Mouse (Mus musculus): ENCODE data around the gene Mill1. TPM values are rescaled to one million over a fixed set of nuclear protein-coding genes. Genes with fewer than 3 reads are reported as not detected.

The Mill1 gene
- polyA plus RNA-seq, 1 experiment from 2014 or later = not detected

Other genes starting within 250 kb of the Mill1 start
- not detected in 2 replicates for gene Ceacam13, start 235.5 kb upstream of the Mill1 start, polyA plus RNA-seq (2015; fragmentation: Nextera tagmentation; extraction: Ambion mirVana)
- gene Ceacam12, start 179.4 kb upstream of the Mill1 start, polyA plus RNA-seq (2015; fragmentation: Nextera tagmentation; extraction: Ambion mirVana) = not detected in 2 replicates
- not detected in 2 replicates for gene Igfl3, start 68.9 kb upstream of the Mill1 start, polyA plus RNA-seq (2015; fragmentation: Nextera tagmentation; extraction: Ambion mirVana)
- not detected in 2 replicates for gene Psg18, start 109.7 kb downstream of the Mill1 start, polyA plus RNA-seq (2015; fragmentation: Nextera tagmentation; extraction: Ambion mirVana)
- not detected in 2 replicates for gene Psg28, start 186.7 kb downstream of the Mill1 start, polyA plus RNA-seq (2015; fragmentation: Nextera tagmentation; extraction: Ambion mirVana)
- gene Psg26, start 238.8 kb downstream of the Mill1 start, polyA plus RNA-seq (2015; fragmentation: Nextera tagmentation; extraction: Ambion mirVana) = not detected in 2 replicates

Data from hindbrain, embryonic 16.5 days (tissue).